Mouse (Mus musculus): ENCODE results near the gene Npm1. TPM values are rescaled to one million over a fixed set of nuclear protein-coding genes. Genes with fewer than 3 reads are reported as not detected.
A peak's percentile ranks its signal among the peaks of the same experiment; 100 is the strongest.

Npm1 gene
- polyA plus RNA-seq, 1 experiment from 2014 or later: 277 TPM

DNA sequence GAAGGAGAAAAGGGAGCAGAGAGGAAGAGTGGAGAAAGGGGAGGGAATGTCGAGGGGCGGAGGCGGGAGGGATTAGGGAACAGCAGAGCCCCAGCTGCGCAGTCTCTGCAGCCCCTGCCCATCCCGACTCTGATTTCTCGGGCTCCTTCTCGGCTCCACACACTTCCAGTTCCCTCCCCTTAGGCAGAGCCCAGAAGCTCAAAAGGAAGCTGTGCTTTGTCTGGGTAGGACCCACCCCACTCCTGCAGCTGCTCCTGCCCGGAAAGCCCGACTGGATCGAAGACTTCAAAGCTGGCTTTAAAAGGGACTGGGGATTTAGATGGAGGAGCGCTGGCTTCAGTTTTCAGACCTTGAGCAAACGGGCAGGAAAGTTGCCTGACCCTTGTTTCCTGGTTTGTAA, 30.7 kb upstream of the Npm1 start:
- Histone ChIP-seq H3K27me3 (replicated peaks; ENCODE audit: insufficient read depth, low read length) (peaks cover 58% of the 10 kb centered on the region), H3K36me3 (ENCODE audit: insufficient read depth, low read length) (no peaks in the 10 kb centered on the region), H3K27ac (ENCODE audit: low read length) (no peak overlapping the region), H3K4me1 (ENCODE audit: insufficient read depth, low read depth, low read length) (no peaks in the 10 kb centered on the region), H3K4me3 (ENCODE audit: low read depth, low read length) (no peak overlapping the region), H3K4me2 (replicated peaks; ENCODE audit: low read depth, low read length) (no peak overlapping the region), H3K9ac (replicated peaks; ENCODE audit: low read depth) (no peak overlapping the region), H3K9me3 (ENCODE audit: low read length) (no peaks in the 10 kb centered on the region)
- TF ChIP-seq EP300 (IDR thresholded peaks at IDR 0.05) (no peak), CTCF (IDR thresholded peaks at IDR 0.05) (no peak)
- under 1% methylated on average over 11 of the region's 12 CpGs for WGBS
- DNase-seq (ENCODE audit: low spot score) (no peak), ATAC-seq (no peak)

- H3K9ac ChIP-seq (replicated peaks; ENCODE audit: low read depth): no peak overlapping the region
- H3K4me3 ChIP-seq (ENCODE audit: low read depth, low read length): no peak overlapping the region
- H3K36me3 ChIP-seq (ENCODE audit: insufficient read depth, low read length): no peaks in the 10 kb centered on the region
- H3K27me3 ChIP-seq (replicated peaks; ENCODE audit: insufficient read depth, low read length): peaks cover 14% of the 10 kb centered on the region; the same call in 1 of the 2 replicates
- ATAC-seq (no peak), DNase-seq (ENCODE audit: low spot score) (no peak)
- no peak overlapping the region for H3K27ac ChIP-seq (ENCODE audit: low read length)
- TF ChIP-seq CTCF (IDR thresholded peaks at IDR 0.05): no peak
- no peak for TF ChIP-seq EP300 (IDR thresholded peaks at IDR 0.05)
- no peak overlapping the region for H3K4me2 ChIP-seq (replicated peaks; ENCODE audit: low read depth, low read length)
- 78% methylated on average over 3 of the region's 3 CpGs for WGBS
- no peaks in the 10 kb centered on the region for H3K9me3 ChIP-seq (ENCODE audit: low read length)
- H3K4me1 ChIP-seq (ENCODE audit: insufficient read depth, low read depth, low read length): no peaks in the 10 kb centered on the region
Observed at GRCm38 (mm10) chr11:33181804-33182203, 18.8 kb upstream of the Npm1 start.

DNA sequence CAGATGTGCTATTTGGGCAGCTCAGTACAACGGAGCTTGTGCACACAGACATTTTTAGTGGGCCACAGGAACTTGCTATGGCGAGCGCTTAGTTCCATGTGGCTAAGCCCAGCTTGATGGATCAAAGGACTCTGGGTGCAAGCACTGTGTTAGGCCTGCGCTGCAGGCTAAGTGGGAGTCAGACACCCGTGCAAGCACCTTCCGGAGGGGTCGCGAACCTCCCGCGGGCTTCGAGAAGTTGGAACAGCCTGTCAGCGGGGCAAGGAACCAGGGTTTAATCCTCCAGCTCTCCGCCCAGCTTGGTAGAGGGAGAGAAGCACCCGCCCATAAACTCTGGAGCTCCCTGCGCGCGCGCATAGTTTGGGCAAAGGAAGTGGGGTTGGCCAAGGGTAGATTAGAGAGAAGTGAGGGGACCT, 17.7 kb upstream of the Npm1 start:
- H3K4me1 ChIP-seq (ENCODE audit: insufficient read depth, low read depth, low read length): no peaks in the 10 kb centered on the region
- H3K36me3 ChIP-seq (ENCODE audit: insufficient read depth, low read length): no peaks in the 10 kb centered on the region
- H3K9ac ChIP-seq (replicated peaks; ENCODE audit: low read depth): no peak overlapping the region
- 0 out of 2 replicates have a peak overlapping the region, but pooled peaks have one; percentile 5 for H3K4me3 ChIP-seq (ENCODE audit: low read depth, low read length)
- peak overlapping the region; percentile 36 for H3K4me2 ChIP-seq (replicated peaks; ENCODE audit: low read depth, low read length)
- no peaks in the 10 kb centered on the region for H3K9me3 ChIP-seq (ENCODE audit: low read length)
- H3K27me3 ChIP-seq (replicated peaks; ENCODE audit: insufficient read depth, low read length): peaks cover 15% of the 10 kb centered on the region; the same call in 1 of the 2 replicates
- ATAC-seq (no peak), DNase-seq (ENCODE audit: low spot score) (no peak)
- WGBS: 4% methylated on average over 18 of the region's 18 CpGs
- no peak for TF ChIP-seq CTCF (IDR thresholded peaks at IDR 0.05)
- no peak for TF ChIP-seq EP300 (IDR thresholded peaks at IDR 0.05)
- no peak overlapping the region for H3K27ac ChIP-seq (ENCODE audit: low read length)

- no peak for DNase-seq (ENCODE audit: low spot score)
- Histone ChIP-seq H3K4me1 (ENCODE audit: insufficient read depth, low read depth, low read length) (no peaks in the 10 kb centered on the region), H3K9me3 (ENCODE audit: low read length) (no peaks in the 10 kb centered on the region), H3K9ac (replicated peaks; ENCODE audit: low read depth) (no peak overlapping the region), H3K27me3 (replicated peaks; ENCODE audit: insufficient read depth, low read length) (peaks cover 15% of the 10 kb centered on the region; the same call in 1 of the 2 replicates), H3K4me2 (replicated peaks; ENCODE audit: low read depth, low read length) (no peak overlapping the region), H3K36me3 (ENCODE audit: insufficient read depth, low read length) (no peaks in the 10 kb centered on the region), H3K4me3 (ENCODE audit: low read depth, low read length) (no peak overlapping the region), H3K27ac (ENCODE audit: low read length) (no peak overlapping the region)
- TF ChIP-seq CTCF (IDR thresholded peaks at IDR 0.05) (no peak), EP300 (IDR thresholded peaks at IDR 0.05) (no peak)
- WGBS: 62% methylated on average over 1 of the region's 1 CpGs
- no peak for ATAC-seq
Observed at GRCm38 (mm10) chr11:33179802-33180201, 16.8 kb upstream of the Npm1 start.

- DNase-seq (ENCODE audit: low spot score): peak; percentile 66
- no peak overlapping the region for H3K27ac ChIP-seq (ENCODE audit: low read length)
- H3K9ac ChIP-seq (replicated peaks; ENCODE audit: low read depth): no peak overlapping the region
- H3K4me3 ChIP-seq (ENCODE audit: low read depth, low read length): no peak overlapping the region
- H3K36me3 ChIP-seq (ENCODE audit: insufficient read depth, low read length): no peaks in the 10 kb centered on the region
- WGBS: 32% methylated on average over 20 of the region's 20 CpGs
- no peak overlapping the region for H3K4me2 ChIP-seq (replicated peaks; ENCODE audit: low read depth, low read length)
- H3K4me1 ChIP-seq (ENCODE audit: insufficient read depth, low read depth, low read length): no peaks in the 10 kb centered on the region
- TF ChIP-seq CTCF (IDR thresholded peaks at IDR 0.05) (peak; percentile 89), EP300 (IDR thresholded peaks at IDR 0.05) (no peak)
- H3K9me3 ChIP-seq (ENCODE audit: low read length): no peaks in the 10 kb centered on the region
- H3K27me3 ChIP-seq (replicated peaks; ENCODE audit: insufficient read depth, low read length): peaks cover 15% of the 10 kb centered on the region
- no peak for ATAC-seq
Observed at GRCm38 (mm10) chr11:33176525-33177245, 13.7 kb upstream of the Npm1 start.

DNA sequence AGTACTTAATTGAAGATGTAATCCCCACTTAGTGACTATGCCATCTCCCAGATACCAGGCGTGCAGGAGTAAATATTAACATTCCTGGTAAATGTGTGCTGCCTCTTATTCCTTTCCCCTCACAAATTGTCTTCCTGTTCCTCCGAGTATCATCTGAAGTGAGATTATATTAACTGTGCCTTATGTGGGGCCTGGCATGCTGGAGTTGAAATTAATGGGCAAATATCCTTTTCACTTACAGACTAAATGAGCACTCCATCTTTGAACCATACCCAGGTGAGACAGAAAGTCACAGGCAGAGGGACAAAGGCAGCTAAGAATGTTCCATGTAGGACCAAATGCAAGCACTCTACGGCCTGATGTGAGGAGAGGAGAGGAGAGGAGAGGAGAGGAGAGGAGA, 12.8 kb upstream of the Npm1 start:
- no peak for TF ChIP-seq EP300 (IDR thresholded peaks at IDR 0.05)
- TF ChIP-seq CTCF (IDR thresholded peaks at IDR 0.05): no peak
- Histone ChIP-seq H3K27me3 (replicated peaks; ENCODE audit: insufficient read depth, low read length) (peaks cover 18% of the 10 kb centered on the region), H3K4me3 (ENCODE audit: low read depth, low read length) (no peak overlapping the region), H3K9me3 (ENCODE audit: low read length) (no peaks in the 10 kb centered on the region), H3K4me2 (replicated peaks; ENCODE audit: low read depth, low read length) (no peak overlapping the region), H3K36me3 (ENCODE audit: insufficient read depth, low read length) (no peaks in the 10 kb centered on the region), H3K27ac (ENCODE audit: low read length) (no peak overlapping the region), H3K9ac (replicated peaks; ENCODE audit: low read depth) (no peak overlapping the region), H3K4me1 (ENCODE audit: insufficient read depth, low read depth, low read length) (no peaks in the 10 kb centered on the region)
- DNase-seq (ENCODE audit: low spot score) (no peak), ATAC-seq (no peak)
- WGBS: 39% methylated on average over 3 of the region's 3 CpGs

All from lung, postnatal 0 days (tissue).